Mouse (Mus musculus): ENCODE data around the gene AW551984.

AW551984 gene

DNA sequence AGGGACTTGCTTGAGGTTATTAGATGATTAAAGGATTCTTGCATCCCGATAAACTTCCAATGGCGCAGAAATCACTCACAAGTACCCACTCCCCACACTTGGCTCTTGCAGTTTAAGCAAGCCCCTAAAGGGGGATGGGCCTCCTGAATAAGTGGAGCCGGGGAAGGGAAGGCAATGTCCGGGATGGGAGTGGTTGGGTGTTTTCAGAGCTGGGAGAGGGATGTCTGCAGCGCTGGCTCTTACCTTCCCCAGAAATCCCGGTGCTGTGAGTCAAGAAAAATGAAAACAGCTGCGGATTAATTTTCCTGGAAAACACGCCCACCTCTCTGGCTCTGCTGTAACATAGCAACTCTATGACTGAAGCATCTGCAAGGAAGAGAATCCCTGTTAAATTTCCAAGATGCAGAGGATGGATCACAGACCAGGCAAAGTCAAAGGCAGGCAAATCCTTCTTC is at the start of gene AW551984:
AW551984 (minus strand) TSS at position 405 of the 455 bp plus-strand sequence.
- DNase-seq (ENCODE audit: low read depth, low spot score): peak; percentile 45

DNA sequence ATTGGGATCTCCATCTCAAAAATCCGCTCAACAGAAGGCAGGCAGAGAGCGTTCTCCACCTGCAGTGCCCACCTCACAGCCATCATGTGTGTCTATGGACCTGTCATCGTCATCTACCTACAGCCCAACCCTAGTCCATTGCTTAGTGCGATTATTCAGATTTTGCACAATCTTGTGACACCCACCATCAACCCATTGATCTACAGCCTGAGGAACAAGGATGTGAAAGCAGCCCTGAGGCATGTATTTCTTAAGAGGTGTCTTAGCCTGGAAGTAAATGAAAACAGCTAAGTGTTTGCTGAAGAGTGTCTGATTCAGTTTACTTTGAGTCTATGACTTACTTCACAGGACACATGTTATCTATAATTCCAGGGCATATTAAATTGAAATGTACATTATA is 43.2 kb upstream of the AW551984 start:
- DNase-seq (ENCODE audit: low read depth, low spot score): no peak

DNA sequence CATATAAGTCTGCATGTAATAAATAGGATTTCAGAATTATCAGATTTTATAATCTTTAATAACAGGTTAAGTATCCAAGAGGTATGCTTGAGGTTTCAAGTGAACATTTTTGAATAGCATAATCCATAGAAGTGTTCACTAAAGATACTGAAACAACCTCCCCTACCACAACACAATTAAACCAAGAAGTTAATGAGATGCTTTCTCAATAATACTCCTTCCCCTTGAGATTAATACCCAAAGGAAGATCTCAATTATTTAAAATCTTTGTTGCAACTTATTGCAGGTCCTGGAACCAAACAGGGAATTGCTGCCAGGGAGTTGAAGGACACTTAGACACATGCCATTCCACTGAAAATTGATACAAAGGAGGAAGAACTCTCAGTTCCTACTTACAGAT is 40.6 kb upstream of the AW551984 start, which contains the start of gene Olfr961:
Olfr961 (plus strand) TSS at position 301 of the 400 bp plus-strand sequence.
- no peak for DNase-seq (ENCODE audit: low read depth, low spot score)

DNA sequence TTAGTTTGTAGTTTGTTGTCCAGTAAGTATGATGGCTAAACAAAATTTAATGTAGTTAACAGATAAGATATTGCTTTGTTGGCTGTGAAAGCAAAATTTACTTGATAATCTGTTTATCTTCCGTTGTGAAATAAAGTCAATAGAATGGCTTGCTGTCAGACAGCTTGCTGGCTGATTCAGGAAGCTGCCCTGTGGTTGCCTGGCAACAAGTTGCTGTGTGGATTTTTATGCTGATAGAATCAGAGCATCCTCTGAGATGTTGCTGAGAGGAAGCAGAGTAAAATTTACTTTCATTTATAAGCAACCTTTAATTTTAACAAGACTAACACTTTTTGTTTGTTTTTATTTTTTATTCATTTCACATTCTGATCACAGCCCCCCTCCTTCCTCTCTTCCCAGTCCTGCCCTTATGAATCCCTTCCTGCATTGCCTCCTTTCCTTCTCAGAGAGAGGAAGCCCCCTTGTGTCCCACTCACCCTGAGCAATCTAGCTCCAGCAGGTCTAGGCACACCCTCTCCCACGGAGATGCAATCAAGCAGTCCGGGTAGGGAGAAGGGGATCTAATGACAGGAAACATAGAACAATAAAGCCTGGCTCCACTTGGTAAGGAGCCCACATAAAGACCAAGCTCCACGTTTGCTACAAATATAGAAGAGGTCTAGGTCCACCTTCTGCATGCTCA is 29.9 kb upstream of the AW551984 start:
- DNase-seq (ENCODE audit: low read depth, low spot score): no peak

DNA sequence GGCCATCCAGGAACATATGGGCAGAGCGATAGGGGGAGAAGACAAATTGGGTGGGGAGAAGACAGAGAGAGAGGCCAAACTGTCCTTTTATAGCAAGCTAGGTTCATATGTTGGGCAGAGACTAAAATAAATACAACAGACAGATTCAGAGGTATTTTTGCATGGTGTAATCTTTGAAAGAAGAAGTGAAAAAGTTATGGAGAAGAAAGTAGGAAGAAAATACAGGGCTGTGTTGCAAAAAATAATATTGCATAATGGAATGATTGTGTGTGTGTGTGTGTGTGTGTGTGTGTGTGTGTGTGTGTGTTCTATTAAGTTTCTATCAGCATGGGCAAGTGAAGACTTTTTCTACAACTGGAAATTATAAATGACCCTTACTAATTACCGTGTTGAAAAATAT is 24.9 kb upstream of the AW551984 start:
- no peak for DNase-seq (ENCODE audit: low read depth, low spot score)

DNA sequence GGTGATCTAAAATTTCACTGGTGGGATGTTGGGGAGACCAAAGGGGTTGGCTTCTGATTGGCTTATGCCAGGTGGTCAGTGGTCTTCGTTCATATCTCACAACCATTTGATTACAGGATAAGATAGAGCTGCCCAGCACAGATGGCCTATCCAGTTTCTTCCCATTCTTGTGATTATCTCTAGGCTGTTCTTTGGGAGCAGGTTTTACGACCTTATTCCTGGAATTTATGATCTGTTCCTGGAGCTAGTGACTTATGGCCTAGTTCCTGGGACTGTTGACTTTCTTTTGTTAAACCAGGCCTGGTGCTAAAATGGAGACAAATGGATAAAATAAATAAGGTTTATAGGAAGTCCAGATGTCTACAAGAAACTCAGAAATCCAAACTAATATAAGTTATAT is 20.5 kb upstream of the AW551984 start:
- DNase-seq (ENCODE audit: low read depth, low spot score): no peak

DNA sequence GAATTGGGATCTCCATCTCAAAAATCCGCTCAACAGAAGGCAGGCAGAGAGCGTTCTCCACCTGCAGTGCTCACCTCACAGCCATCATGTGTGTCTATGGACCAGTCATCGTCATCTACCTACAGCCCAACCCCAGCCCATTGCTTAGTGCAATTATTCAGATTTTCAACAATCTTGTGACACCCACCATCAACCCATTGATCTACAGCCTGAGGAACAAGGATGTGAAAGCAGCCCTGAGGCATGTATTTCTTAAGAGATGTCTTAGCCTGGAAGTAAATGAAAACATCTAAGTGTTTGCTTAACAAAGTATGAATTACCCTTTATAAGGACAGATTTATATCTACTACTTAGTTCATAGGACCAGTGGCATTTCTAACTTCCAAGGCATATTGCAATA is 19.6 kb upstream of the AW551984 start:
- no peak for DNase-seq (ENCODE audit: low read depth, low spot score)

DNA sequence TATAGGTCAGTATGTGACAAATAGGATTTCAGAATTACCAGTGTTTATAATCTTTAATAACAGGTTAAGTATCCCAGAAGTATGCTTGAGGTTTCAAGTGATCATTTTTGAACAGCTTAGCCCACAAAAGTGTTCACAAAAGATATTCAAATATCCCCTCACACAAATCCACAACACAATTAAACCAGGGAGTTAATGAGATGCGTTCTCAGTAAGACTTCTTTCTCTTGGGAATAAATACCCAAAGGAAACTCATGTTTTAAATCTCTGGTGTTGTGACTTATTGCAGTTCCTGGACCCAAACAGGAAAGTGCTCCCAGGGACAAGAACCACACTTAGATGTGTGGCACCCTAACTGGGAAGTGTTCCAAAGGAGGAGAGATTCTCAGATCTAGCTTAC is 16.9 kb upstream of the AW551984 start, which contains the start of gene Olfr960:
Olfr960 (plus strand) TSS at position 301 of the 400 bp plus-strand sequence.
- no peak for DNase-seq (ENCODE audit: low read depth, low spot score)

DNA sequence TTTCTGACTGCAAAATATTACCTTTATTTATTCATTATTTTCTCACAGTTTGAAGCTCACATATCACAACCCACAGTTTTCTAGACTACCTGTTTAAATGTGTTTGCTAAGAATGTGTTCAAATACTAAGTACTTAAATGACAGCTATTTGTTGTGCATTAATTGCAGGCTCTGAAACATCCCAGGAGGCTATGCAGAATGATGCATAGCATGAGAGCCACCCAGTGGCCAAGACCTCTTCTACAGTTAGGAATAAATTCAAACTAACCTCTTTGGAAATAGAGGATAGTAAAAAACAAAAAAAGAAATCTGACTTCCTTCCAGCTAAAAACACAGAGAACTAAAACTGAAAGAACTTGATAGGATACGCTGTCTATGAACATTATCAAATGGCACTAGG is 7.8 kb upstream of the AW551984 start:
- DNase-seq (ENCODE audit: low read depth, low spot score): no peak

DNA sequence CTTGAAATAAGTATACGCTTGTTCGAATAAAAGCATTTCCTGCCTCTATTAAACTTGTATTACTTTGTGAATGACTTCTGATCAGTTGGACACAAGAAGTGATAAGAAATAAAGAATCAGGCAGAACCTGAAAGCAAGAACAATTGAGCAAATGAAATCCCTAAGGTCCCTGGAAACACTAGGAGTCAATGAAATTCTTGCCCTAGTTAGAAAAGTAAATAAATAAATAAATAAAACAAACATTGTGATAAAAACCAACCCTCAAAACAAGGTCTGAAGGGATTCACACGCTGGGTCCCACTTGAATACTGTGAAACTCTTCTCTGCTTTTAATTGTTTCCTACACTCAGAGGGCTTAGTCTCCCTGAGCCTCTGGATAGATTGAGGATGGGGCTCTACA is 6.2 kb upstream of the AW551984 start, which contains the start of gene Olfr148:
Olfr148 (plus strand) TSS at position 301 of the 400 bp plus-strand sequence.
- DNase-seq (ENCODE audit: low read depth, low spot score): no peak

DNA sequence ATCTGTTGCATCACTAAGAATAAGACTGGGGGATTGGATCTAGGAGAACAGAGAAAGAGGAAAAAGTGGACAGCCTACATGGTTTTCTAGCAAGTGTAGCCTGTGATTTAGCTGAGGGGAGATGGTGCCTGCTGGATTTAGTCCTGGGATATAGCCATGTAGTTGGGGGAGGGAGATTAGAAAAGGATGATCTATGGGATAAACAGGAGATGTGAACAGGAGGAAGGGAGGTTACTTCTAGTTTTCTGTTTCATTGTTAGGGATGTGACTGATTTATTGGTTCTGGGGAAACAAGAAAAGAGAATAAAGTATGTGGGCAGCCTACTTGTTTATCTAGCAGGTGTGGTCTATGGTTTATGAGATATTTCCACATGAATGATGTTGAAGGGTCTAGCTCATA is 4.3 kb upstream of the AW551984 start:
- no peak for DNase-seq (ENCODE audit: low read depth, low spot score)

DNA sequence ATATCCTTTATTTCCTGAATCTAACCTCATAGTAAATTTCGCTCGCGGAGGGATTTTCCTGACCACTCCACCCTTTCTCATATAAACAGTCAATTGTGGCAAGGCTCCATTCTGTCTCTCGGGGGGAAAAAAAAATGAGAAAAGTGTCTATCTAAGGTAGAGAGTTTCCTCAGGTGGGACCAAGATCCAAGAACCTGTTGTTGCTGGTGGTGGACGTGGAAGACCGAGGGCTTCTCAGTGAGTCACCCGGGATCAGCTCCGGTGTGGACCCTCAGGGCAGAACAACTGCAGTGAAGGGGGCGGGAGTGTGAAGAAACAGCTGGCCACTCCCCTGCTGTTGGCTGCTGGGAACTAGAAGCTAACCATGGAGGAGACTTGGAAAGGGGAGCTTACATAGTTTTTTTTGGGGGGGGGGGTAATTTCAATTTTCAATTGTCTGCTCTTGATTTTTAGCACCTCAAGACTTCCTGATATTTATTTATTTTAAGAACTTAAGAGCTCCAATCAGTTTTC is 814 bp downstream of the AW551984 start:
- DNase-seq (ENCODE audit: low read depth, low spot score): peak; percentile 27

DNA sequence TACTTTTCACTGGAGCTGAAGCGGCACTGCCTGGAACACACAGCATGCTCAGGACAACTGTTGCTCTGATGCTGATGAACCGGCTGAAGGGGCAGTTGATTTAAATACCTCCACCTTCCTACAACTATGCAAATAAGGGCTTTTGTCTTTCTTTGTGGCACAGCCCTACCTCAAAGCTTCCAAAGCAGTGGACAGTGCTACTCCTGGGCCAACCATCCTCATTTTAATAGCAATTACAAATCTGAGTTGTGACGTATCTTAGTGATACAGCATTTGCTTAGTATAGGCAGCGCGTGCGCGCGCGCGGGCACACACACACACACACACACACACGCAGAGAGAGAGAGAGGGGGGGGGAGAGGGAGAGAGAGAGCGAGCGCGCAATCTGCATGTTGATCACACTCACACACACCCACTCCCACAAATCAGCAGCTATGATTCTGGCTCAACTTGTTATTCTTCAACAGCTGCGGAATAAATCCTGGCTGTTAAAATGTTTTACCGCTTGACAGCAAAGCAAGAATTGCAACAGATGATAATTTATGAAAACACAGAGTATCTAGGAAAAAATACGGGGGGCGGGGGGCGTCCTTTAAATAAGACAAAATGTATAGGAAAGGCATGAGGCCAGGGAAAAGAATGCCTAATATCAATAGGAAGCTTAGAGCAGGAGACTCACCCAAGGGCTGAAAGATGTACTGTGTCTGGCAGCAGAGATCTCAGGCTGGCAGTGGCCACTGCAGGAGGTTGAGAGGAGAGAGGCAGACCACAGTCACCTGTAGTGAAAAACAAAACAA is 1.5 kb downstream of the AW551984 start:
- peak; percentile 23 for DNase-seq (ENCODE audit: low read depth, low spot score)

DNA sequence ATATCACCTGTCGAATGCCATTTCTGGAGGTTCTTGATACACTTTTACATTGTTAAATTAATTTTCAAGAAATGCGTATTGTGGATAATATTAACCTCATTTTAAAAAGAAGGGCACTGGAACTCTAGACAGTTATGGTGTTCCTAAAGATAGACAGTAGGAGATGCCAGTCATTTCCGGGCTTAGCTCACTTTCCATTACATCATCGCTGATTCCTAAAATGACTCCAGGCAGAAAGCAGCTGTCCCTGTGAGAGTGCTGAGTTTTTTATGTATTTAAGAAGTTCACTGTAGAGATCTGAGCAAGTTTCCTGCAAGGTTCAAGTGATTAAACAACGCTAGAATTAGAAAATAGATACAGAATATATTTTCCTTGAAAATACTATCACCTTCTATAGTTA is 27.2 kb downstream of the AW551984 start:
- DNase-seq (ENCODE audit: low read depth, low spot score): no peak

DNA sequence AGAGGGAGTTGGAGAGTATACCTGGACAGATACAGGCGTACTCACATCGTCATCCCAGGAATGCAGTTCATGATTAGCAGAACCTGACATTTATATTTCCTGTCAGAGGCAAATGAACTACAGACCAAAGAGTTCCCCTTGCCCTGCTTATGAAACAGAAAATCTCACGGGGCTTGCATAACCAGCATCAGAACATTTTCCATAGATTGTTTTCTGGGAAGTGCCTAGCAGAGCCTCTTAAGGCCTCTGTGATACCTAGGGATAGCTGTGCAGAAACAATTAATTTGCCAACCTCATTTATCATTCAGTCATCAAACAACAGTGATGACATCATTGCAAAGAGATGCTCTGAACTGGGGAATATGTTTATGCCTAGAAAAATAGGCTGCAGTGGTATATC is 28.7 kb downstream of the AW551984 start, which contains the start of gene Olfr959:
Olfr959 (minus strand) TSS at position 101 of the 400 bp plus-strand sequence.
- no peak for DNase-seq (ENCODE audit: low read depth, low spot score)

DNA sequence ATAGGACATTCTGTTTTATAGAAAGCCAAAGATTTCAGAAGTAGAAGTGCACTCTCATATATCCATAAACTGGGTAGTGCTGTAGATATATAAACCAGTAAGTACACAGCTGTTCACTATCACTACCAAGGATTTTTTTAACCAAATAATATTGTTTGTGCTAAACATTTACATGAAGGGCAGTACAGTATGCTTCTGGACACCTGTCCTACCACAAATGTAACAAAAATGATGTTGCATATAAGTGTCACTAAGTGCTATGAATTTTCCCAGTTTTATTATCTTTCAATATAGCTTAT is 45.9 kb downstream of the AW551984 start:
- DNase-seq (ENCODE audit: low read depth, low spot score): no peak

DNA sequence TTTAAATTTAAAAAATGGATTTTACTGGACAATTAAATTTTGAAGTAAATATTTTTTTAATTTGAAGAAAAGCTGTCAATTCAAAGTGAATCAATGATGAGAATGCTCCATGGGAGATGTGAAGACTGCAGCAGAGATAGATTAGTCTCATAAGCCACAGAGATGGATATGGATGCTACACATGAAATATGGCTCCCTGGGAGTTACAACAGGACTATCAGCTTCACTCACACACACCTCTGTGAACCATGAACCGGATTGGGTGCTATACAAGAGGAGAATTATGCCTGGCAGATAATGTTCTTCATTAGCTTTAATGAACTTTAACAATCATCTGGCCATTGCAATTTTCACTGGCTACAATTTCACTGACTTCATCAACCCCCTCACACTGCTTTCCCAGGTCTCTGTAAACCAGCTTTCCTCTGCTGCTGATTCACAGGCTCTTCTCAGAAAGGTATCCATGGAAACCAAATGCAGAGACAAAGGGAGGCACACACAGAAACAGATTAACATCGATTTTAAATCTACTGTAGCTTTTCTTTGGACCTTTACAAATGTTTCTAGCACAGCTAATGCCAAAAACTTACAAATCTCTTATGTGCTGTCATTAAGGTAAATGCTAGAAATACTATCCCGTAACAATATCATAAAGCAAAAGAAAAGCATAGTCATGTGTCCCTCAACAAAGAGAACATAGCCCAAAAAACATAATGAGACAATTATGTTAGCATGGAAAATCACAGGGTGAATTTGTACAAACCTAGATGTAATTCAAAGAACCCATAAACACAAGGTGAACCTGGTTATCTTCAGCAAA is 46.5 kb downstream of the AW551984 start:
- peak; percentile 1 for DNase-seq (ENCODE audit: low read depth, low spot score)

DNA sequence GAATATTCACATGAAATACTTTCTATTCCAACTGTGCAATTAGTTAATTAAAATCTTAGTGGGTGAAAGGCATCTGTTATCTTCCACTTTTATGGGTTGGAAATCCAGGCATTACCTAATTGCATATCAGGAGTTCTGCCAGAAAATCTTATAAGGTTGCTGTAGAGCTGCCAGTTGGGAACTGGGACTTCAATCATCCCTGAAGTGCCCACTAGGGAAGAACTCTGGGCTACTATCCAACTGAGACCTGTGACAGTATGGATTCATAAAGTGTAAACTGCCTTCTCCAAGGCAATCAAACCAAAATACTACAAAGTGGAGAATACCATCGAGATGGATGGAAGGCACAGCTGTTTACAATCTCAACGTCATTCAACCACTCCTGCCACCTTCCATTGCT is 50.3 kb downstream of the AW551984 start, which contains the start of gene Olfr958:
Olfr958 (minus strand) TSS at position 109 of the 400 bp plus-strand sequence.
- no peak for DNase-seq (ENCODE audit: low read depth, low spot score)

DNA sequence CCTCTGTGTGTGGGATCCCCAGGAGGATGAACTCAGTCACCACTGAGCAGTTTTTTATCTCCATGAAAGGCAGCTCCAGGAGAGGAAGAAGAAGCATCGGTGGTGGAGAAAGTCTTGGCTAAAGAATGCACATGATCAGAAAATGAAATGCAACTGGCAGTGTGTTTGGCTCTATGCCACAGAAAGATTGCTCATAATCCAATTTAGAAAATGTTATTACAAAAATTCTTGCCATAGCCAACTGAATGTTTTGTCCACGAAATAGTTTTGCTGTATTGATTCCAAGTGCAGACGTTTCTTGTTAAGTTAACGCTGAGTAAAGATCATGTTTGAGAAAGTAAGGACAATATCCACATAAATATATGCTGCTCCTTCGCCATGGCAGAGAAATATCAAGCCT is 53.4 kb downstream of the AW551984 start:
- no peak for DNase-seq (ENCODE audit: low read depth, low spot score)

Measured in embryo, embryonic 11.5 days (tissue).